Mouse (Mus musculus) small intestine, adult 2 months (tissue): ENCODE measurements around the gene Bsx. TPM values are rescaled to one million over a fixed set of nuclear protein-coding genes. Genes with fewer than 3 reads are reported as not detected.

Experiments
- H3K27ac ChIP-seq: fragments of 200-500 bp; 2 replicates; pipeline ENCODE4 v1.5.1; 2012; ENCODE audit warnings: low read depth, low read length, control low read depth, inconsistent platforms; ENCODE audit not compliant: insufficient read depth
- H3K27me3 ChIP-seq: fragments of 200-500 bp; 2 replicates; pipeline ENCODE4 v1.6.1; 2012; ENCODE audit warnings: mild to moderate bottlenecking, moderate library complexity, low read length, inconsistent platforms; ENCODE audit not compliant: control insufficient read depth, insufficient read depth
- H3K36me3 ChIP-seq: fragments of 200-500 bp; 2 replicates; pipeline ENCODE4 v1.6.1; 2012; ENCODE audit warnings: mild to moderate bottlenecking, low read length, control low read depth, inconsistent platforms; ENCODE audit not compliant: control insufficient read depth, insufficient read depth
- H3K4me1 ChIP-seq: fragments of 200-500 bp; 2 replicates; pipeline ENCODE4 v1.6.1; 2012; ENCODE audit warnings: low read length, inconsistent platforms, mixed read lengths; ENCODE audit not compliant: control insufficient read depth, insufficient read depth, insufficient read length
- H3K4me3 ChIP-seq: fragments of 200-500 bp; 2 replicates; pipeline ENCODE4 v1.5.1; 2012; ENCODE audit warnings: low read depth, mild to moderate bottlenecking, control low read depth, inconsistent platforms, low read length, moderate library complexity
- CTCF ChIP-seq: fragments of 200-500 bp; IDR thresholded peaks from 2 replicates; pipeline ENCODE4 v1.5.1; 2012; ENCODE audit warnings: low read depth, mild to moderate bottlenecking, control low read depth, inconsistent platforms, low read length, moderate library complexity, mixed read lengths; ENCODE audit not compliant: insufficient replicate concordance, insufficient read length; ENCODE audit errors: extremely low read depth
- POLR2A ChIP-seq: fragments of 200-500 bp; IDR thresholded peaks from 2 replicates; pipeline ENCODE4 v1.6.1; 2012; ENCODE audit warnings: low read depth, mild to moderate bottlenecking, control low read depth, inconsistent platforms, low read length, moderate library complexity
- WGBS: fragments of 180-500 bp; shearing (Covaris S2); methylation state at CpG from one replicate; pipeline ENCODE4 v1.1.7; 2018; 5-methylcytosine and 5-hydroxymethylcytosine counted together
- polyA plus RNA-seq: library from polyadenylated mRNA; depleted of rRNA; stranded (reverse); fragments of >200 nt; gene quantifications from 2 replicates; pipeline ENCODE4 v1.2.3, GENCODE M21; 2012; rRNA removed

The Bsx gene
- polyA plus RNA-seq: not detected in 2 replicates

GRCm38 (mm10) chr9:40873556-40874470 lies at the start of gene Bsx:
TSS of gene Bsx (plus strand) at chr9:40874127.
- 5% methylated on average over 32 of the region's 32 CpGs for WGBS
- H3K4me3 ChIP-seq: no peak within 1 kb of the TSS

GRCm38 (mm10) chr9:40825601-40826000 lies 48.3 kb upstream of the Bsx start:
- WGBS: 50% methylated on average over 6 of the region's 6 CpGs
- H3K4me3 ChIP-seq: no peak overlapping the region
- TF ChIP-seq POLR2A: no peak
- TF ChIP-seq CTCF: no peak
- H3K27me3 ChIP-seq: no peaks in the 10 kb centered on the region
- no peak overlapping the region for H3K27ac ChIP-seq
- no peaks in the 10 kb centered on the region for H3K36me3 ChIP-seq
- H3K4me1 ChIP-seq: peaks cover 3% of the 10 kb centered on the region

More at GRCm38 (mm10) chr9:40873556-40874470, at the start of gene Bsx:
- peaks cover 79% of the 10 kb centered on the region for H3K27me3 ChIP-seq
- no peaks in the 10 kb centered on the region for H3K36me3 ChIP-seq
- peaks cover 3% of the 10 kb centered on the region; the same call in 1 of the 2 replicates for H3K4me1 ChIP-seq
- no peak within 1 kb of the TSS for H3K27ac ChIP-seq
- TF ChIP-seq CTCF (no peak), POLR2A (no peak)

GRCm38 (mm10) chr9:40827366-40827765 lies 46.6 kb upstream of the Bsx start:
- no peaks in the 10 kb centered on the region for H3K27me3 ChIP-seq
- H3K4me3 ChIP-seq: no peak overlapping the region
- no peaks in the 10 kb centered on the region for H3K36me3 ChIP-seq
- no peak overlapping the region for H3K27ac ChIP-seq
- peaks cover 3% of the 10 kb centered on the region; the same call in 1 of the 2 replicates for H3K4me1 ChIP-seq
- TF ChIP-seq CTCF: no peak
- TF ChIP-seq POLR2A: no peak
- WGBS: 84% methylated on average over 4 of the region's 4 CpGs

- Histone ChIP-seq H3K4me1 (no peaks in the 10 kb centered on the region), H3K27ac (no peak overlapping the region), H3K4me3 (no peak overlapping the region), H3K36me3 (no peaks in the 10 kb centered on the region), H3K27me3 (no peaks in the 10 kb centered on the region)
- 5% methylated on average over 12 of the region's 12 CpGs for WGBS
- TF ChIP-seq CTCF (peak; percentile 93; the same call in 1 of the 2 replicates), POLR2A (no peak)
Measured at GRCm38 (mm10) chr9:40834569-40834968, 39.4 kb upstream of the Bsx start.

- Histone ChIP-seq H3K4me1 (no peaks in the 10 kb centered on the region), H3K36me3 (no peaks in the 10 kb centered on the region), H3K27me3 (no peaks in the 10 kb centered on the region), H3K4me3 (no peak overlapping the region), H3K27ac (no peak overlapping the region)
- WGBS: 87% methylated on average over 3 of the region's 3 CpGs
- TF ChIP-seq CTCF (no peak), POLR2A (no peak)
Measured at GRCm38 (mm10) chr9:40836681-40837080, 37.2 kb upstream of the Bsx start.

GRCm38 (mm10) chr9:40839662-40840061 lies 34.3 kb upstream of the Bsx start:
- no peaks in the 10 kb centered on the region for H3K36me3 ChIP-seq

GRCm38 (mm10) chr9:40851515-40851914 lies 22.4 kb upstream of the Bsx start:
- no peak for TF ChIP-seq CTCF
- no peak for TF ChIP-seq POLR2A
- Histone ChIP-seq H3K36me3 (no peaks in the 10 kb centered on the region), H3K27ac (no peak overlapping the region), H3K4me3 (no peak overlapping the region), H3K4me1 (no peaks in the 10 kb centered on the region), H3K27me3 (no peaks in the 10 kb centered on the region)
- WGBS: 49% methylated on average over 2 of the region's 2 CpGs

More at GRCm38 (mm10) chr9:40839662-40840061, 34.3 kb upstream of the Bsx start:
- TF ChIP-seq POLR2A (no peak), CTCF (no peak)
- no peak overlapping the region for H3K27ac ChIP-seq
- no peaks in the 10 kb centered on the region for H3K27me3 ChIP-seq
- H3K4me3 ChIP-seq: no peak overlapping the region
- H3K4me1 ChIP-seq: no peaks in the 10 kb centered on the region
- WGBS: 41% methylated on average over 3 of the region's 3 CpGs
